Mouse (Mus musculus) heart, adult 2 months (tissue): Measurements from ENCODE around the gene Panx1. TPM values are rescaled to one million over a fixed set of nuclear protein-coding genes. Genes with fewer than 3 reads are reported as not detected.

Source experiments
- DNase-seq, 2 experiments: peaks; one replicate each; pipeline ENCODE4 v3.0.0; 2021
- H3K27ac ChIP-seq: fragments of 200-600 bp; 2 replicates; pipeline ENCODE4 v1.8.1; 2022
- H3K27me3 ChIP-seq: fragments of 200-500 bp; 2 replicates; pipeline ENCODE4 v1.6.1; 2012; ENCODE audit warnings: mild to moderate bottlenecking, low read length, inconsistent platforms, mixed read lengths; ENCODE audit not compliant: control insufficient read depth, insufficient read depth
- H3K36me3 ChIP-seq: fragments of 200-500 bp; 2 replicates; pipeline ENCODE4 v1.6.1; 2012; ENCODE audit warnings: low read length, inconsistent platforms; ENCODE audit not compliant: control insufficient read depth, insufficient read depth
- H3K4me1 ChIP-seq: fragments of 200-500 bp; 2 replicates; pipeline ENCODE4 v1.6.1; 2011; ENCODE audit warnings: low read length; ENCODE audit not compliant: control insufficient read depth, insufficient read depth
- H3K4me3 ChIP-seq: fragments of 200-600 bp; 2 replicates; pipeline ENCODE4 v1.8.1; 2022
- H3K79me2 ChIP-seq: fragments of 200-500 bp; replicated peaks from 2 replicates; pipeline ENCODE4 v1.6.1; 2012; ENCODE audit warnings: mild to moderate bottlenecking, inconsistent platforms, low read length, moderate library complexity, mixed read lengths; ENCODE audit not compliant: control insufficient read depth, insufficient read depth
- H3K9ac ChIP-seq: fragments of 200-500 bp; 2 replicates; pipeline ENCODE4 v1.6.1; 2012; ENCODE audit warnings: low read depth, mild to moderate bottlenecking, control low read depth, inconsistent platforms, low read length, mixed read lengths
- CTCF ChIP-seq: fragments of 200-600 bp; IDR thresholded peaks from 2 replicates; pipeline ENCODE4 v1.8.1; 2022; ENCODE audit warnings: antibody characterized with exemption, mild to moderate bottlenecking, moderate library complexity
- EP300 ChIP-seq: fragments of 200-500 bp; IDR thresholded peaks from 2 replicates; pipeline ENCODE4 v1.6.1; 2011; ENCODE audit warnings: low read depth, low read length, control low read depth; ENCODE audit not compliant: insufficient read depth
- POLR2A ChIP-seq: fragments of 200-500 bp; IDR thresholded peaks from 2 replicates; pipeline ENCODE4 v1.6.1; 2011; ENCODE audit warnings: mild to moderate bottlenecking, low read depth, low read length, control low read depth; ENCODE audit not compliant: insufficient read depth
- WGBS: fragments of 180-500 bp; shearing (Covaris S2); methylation state at CpG from one replicate; pipeline ENCODE4 v1.1.7; 2018; 5-methylcytosine and 5-hydroxymethylcytosine counted together
- intact Hi-C: fragments of 180-260 bp; cut with DNase I; formaldehyde crosslinking; loops from one replicate; pipeline ENCODE4 v1.15.1; 2025
- polyA plus RNA-seq: library from polyadenylated mRNA; depleted of rRNA; stranded (reverse); fragments of >200 nt; gene quantifications from 2 replicates; pipeline ENCODE4 v1.2.3, GENCODE M21; 2012
- total RNA-seq, 2 experiments: library from RNA; stranded (reverse); gene quantifications; 2 replicates each; pipeline ENCODE4 v1.2.3; 2021

Gene Panx1
- total and polyA plus RNA-seq, 3 experiments = 3.8 to 6.0 (median 4.5) TPM

- H3K4me3 ChIP-seq = no peak overlapping the region
- 85% methylated on average over 1 of the region's 1 CpGs for WGBS
- H3K4me1 ChIP-seq = no peaks in the 10 kb centered on the region
- DNase-seq = no peak
- H3K9ac ChIP-seq = no peak overlapping the region
- no peak overlapping the region for H3K27ac ChIP-seq
- intact Hi-C loops = no loop called here
- no peaks in the 10 kb centered on the region for H3K36me3 ChIP-seq
- no peaks in the 10 kb centered on the region for H3K27me3 ChIP-seq
- TF ChIP-seq EP300 (no peak), POLR2A (no peak), CTCF (no peak)
- H3K79me2 ChIP-seq = no peaks in the 10 kb centered on the region
Measured at GRCm38 (mm10) chr9:14988606-14989293, 56.5 kb downstream of the Panx1 start.

- Histone ChIP-seq H3K27me3 (no peaks in the 10 kb centered on the region), H3K79me2 (no peaks in the 10 kb centered on the region), H3K27ac (no peak overlapping the region), H3K4me3 (no peak overlapping the region), H3K4me1 (no peaks in the 10 kb centered on the region), H3K36me3 (no peaks in the 10 kb centered on the region), H3K9ac (no peak overlapping the region)
- DNase-seq = no peak
- no peak for TF ChIP-seq CTCF
- no peak for TF ChIP-seq POLR2A
- TF ChIP-seq EP300 = no peak
- WGBS = 55% methylated on average over 3 of the region's 3 CpGs
- intact Hi-C loops = no loop called here
Measured at GRCm38 (mm10) chr9:14983141-14983540, 62.1 kb downstream of the Panx1 start.

GRCm38 (mm10) chr9:14982683-14983082 is 62.6 kb downstream of the Panx1 start:
- Histone ChIP-seq H3K79me2 (no peaks in the 10 kb centered on the region), H3K9ac (no peak overlapping the region), H3K27me3 (no peaks in the 10 kb centered on the region), H3K27ac (no peak overlapping the region), H3K4me3 (no peak overlapping the region), H3K4me1 (no peaks in the 10 kb centered on the region), H3K36me3 (no peaks in the 10 kb centered on the region)
- TF ChIP-seq POLR2A (no peak), CTCF (no peak)
- no peak for DNase-seq
- intact Hi-C loops = no loop called here

GRCm38 (mm10) chr9:14981539-14982155 is 63.6 kb downstream of the Panx1 start:
- H3K9ac ChIP-seq = no peak overlapping the region
- H3K79me2 ChIP-seq = no peaks in the 10 kb centered on the region
- H3K4me3 ChIP-seq = no peak overlapping the region
- no peak for DNase-seq
- no peaks in the 10 kb centered on the region for H3K4me1 ChIP-seq
- no peak for TF ChIP-seq CTCF
- TF ChIP-seq EP300 = no peak
- TF ChIP-seq POLR2A = no peak
- H3K27me3 ChIP-seq = no peaks in the 10 kb centered on the region
- 73% methylated on average over 4 of the region's 4 CpGs for WGBS
- intact Hi-C loops = no loop called here
- no peaks in the 10 kb centered on the region for H3K36me3 ChIP-seq
- H3K27ac ChIP-seq = no peak overlapping the region

- intact Hi-C loops = no loop called here
- Histone ChIP-seq H3K79me2 (no peaks in the 10 kb centered on the region), H3K4me3 (no peak overlapping the region), H3K36me3 (no peaks in the 10 kb centered on the region), H3K4me1 (no peaks in the 10 kb centered on the region), H3K9ac (no peak overlapping the region), H3K27ac (no peak overlapping the region), H3K27me3 (no peaks in the 10 kb centered on the region)
- TF ChIP-seq CTCF = no peak
- no peak for DNase-seq
- 74% methylated on average over 6 of the region's 6 CpGs for WGBS
Measured at GRCm38 (mm10) chr9:14974251-14975232, 70.7 kb downstream of the Panx1 start.

GRCm38 (mm10) chr9:14973762-14974161 is 71.5 kb downstream of the Panx1 start:
- no peaks in the 10 kb centered on the region for H3K79me2 ChIP-seq
- H3K27me3 ChIP-seq = no peaks in the 10 kb centered on the region
- H3K9ac ChIP-seq = no peak overlapping the region
- TF ChIP-seq EP300 = no peak
- TF ChIP-seq POLR2A = no peak
- no peak for TF ChIP-seq CTCF
- H3K27ac ChIP-seq = no peak overlapping the region
- no peaks in the 10 kb centered on the region for H3K36me3 ChIP-seq
- WGBS = 53% methylated on average over 7 of the region's 7 CpGs
- intact Hi-C loops = no loop called here
- no peak overlapping the region for H3K4me3 ChIP-seq
- H3K4me1 ChIP-seq = no peaks in the 10 kb centered on the region
- no peak for DNase-seq
